Mouse (Mus musculus) 3134 (cell line): ENCODE results near the gene Tmem127.
"Not testable (repeated sequence)": the region's sequence is repeated elsewhere in the genome, so short reads cannot be mapped to it uniquely, and the experiment has no call there.

Source experiments
- DNase-seq: peaks from one replicate; pipeline ENCODE4 v3.0.0-alpha.2; 2011; ENCODE audit warnings: low spot score; ENCODE audit not compliant: insufficient read length; ENCODE audit errors: extremely low read depth

Tmem127 gene

DNA sequence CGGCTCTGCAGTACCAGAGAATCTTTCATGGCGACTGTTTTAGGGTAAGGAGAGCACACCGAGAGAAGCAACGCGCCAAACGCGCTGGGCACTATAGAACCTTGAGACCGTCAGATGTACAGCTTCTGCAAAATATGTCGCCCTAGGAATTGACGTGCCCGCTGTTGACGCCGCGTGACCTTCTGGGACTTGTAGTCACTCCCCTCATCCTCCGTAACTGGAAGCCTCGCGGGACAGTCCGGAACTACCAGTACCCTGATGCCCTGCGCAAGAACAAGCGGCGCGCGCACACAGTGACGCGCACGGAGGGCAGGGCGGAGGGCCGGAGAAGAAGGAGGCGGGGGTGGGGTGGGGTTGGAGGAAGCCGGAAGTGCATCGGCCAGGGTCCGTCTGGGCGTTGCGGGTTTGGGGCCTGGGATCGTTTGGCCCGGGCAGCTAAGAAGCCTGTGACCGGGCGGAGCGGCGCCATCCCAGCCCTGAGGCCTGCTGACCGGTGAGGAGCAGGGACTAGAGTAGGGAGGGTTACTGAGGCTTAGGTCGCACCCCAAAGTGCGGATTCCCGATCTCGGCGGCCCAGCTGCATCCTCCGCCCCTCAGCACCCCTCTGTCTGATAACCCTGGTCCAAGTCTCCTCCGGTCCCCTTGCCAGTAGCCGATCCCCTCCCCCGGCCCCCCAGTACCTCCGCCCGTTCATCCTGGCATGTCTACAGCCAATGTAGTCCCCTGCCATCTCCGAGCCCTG is at the start of gene Tmem127, which contains the start of gene Ciao1:
TSS of gene Tmem127 (plus strand) at position 317 of the 742 bp plus-strand sequence.
TSS of gene Ciao1 (minus strand) at position 225 of the 742 bp plus-strand sequence.
- DNase-seq: peak; percentile 99

DNA sequence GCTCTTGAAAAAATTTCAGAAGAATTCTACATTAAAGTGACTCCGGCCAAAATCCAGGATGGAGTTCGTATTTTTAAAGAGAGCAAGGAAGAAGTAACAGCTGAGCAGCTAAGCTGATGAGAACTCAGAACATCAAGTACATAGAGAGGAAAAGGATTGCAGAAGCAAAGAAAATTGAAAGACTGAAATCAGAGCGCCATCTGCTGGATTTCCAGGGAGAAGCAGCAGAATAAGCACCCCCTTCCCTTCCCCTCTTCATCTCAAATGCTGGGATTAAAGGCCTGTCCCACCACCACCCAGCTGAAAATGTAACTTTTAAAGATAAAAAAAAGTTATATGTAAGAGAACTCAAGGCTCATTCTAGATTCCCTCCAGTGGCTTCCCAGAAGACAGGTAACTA is 42.8 kb upstream of the Tmem127 start:
- peak; percentile 28 for DNase-seq

DNA sequence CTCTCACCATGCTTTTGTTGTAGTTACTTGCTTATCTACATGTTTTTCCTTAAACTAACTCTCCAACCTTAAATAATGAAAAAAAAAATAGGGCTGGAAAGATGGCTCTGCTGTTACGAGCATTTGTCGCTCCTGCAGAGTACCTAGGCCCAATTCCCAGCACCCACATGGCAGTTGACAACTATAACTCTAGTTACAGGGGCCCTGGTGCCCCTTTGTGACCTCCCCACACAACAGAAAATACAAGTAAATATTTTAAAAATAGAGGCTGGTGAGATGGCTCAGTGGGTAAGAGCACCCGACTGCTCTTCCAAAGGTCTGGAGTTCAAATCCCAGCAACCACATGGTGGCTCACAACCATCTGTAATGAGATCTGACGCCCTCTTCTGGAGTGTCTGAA is 41.8 kb upstream of the Tmem127 start:
- not testable (repeated sequence) for DNase-seq

DNA sequence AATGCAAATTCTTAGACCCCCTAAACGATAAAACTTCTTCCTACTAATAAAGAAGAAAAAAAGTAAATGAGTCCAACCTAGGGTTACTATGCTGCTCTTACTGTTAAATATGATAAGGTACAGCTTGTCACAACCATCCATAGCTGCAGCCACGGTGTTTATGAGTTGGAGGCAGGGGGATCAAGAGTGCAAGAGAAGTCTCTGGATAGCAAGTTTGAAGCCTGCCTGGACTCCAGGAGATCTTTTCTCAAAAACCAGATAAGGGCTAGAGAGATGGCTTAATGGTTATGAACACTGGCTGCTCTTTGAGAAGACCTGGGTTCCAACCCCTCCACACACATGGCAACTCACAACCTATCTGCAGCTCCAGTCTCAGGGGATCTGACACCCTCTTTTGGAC is 40.8 kb upstream of the Tmem127 start:
- no peak for DNase-seq

DNA sequence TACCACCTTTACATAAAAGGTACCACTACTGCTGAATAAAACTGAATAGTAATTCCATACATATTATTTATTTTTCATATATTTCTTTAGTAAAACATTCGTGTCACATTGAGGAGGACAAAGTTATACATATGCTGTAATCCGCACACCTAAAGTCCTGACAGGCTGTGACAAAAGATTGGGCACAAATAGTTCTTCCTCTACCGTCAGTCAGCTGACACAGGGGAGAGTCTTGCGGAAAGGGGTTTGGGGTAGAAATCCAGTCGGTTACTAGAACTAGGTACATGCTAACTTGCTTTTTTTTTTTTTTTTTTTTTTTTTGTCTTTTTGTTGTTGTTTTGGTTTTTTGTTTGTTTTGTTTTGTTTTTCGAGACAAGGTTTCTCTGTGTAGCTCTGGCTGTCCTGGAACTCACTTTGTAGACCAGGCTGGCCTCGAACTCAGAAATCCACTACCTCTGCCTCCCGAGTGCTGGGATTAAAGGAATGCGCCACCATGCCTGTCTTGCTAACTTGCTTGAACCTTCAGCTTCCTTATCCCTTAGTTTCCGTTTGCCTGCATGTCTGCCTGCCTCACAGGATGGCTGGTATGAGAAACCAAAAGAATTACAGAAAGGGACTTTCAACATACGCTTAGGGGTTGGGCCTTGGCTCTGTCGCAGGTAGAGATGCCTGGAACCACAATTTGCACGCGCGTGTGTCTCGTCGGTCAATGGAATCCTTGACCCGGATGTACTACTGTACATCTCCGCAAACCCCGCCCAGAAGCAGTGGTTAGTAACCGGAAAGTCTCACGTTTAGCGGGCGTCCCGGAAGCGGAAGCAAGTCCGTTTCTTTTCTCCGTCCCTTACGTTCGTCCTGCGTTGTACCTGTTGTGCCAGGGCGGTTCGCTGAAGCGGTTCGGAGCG is 39.9 kb upstream of the Tmem127 start, which contains the start of the genes 1810024B03Rik and Snrnp200:
TSS of gene 1810024B03Rik (minus strand) at position 734 of the 905 bp plus-strand sequence.
TSS of gene Snrnp200 (plus strand) at position 840 of the 905 bp plus-strand sequence.
- peak; percentile 87 for DNase-seq

DNA sequence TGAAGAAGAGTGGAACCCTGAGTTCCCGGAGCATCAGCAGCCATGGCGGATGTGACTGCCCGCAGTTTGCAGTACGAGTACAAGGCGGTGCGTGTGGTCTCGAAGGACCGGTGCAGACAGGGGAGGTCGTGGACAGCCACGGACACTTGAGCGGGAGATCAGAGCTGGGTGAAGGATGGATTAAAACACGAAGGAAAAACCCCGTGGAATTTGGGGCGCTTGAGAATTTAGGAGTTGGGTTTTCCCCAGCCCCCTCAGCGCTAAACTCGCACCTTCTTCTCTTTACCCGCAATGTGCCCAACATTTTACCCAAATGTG is 39.3 kb upstream of the Tmem127 start:
- no peak for DNase-seq

DNA sequence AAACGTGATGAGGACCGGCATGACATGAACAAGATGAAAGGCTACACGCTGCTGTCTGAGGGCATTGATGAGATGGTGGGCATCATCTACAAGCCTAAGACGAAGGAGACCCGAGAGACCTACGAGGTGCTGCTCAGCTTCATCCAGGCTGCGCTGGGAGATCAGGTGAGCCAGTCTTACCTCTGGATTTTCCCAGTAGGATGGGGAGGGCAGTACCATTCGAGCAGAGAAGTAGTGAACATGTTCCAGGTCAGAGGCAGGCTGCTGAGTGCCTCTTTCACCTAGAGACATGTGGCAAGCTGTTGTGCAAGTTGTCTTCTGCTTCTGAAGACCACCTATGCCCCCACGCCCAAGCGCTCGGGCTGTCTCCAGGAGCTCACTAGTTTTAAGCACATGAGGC is 37.0 kb upstream of the Tmem127 start:
- DNase-seq: no peak

DNA sequence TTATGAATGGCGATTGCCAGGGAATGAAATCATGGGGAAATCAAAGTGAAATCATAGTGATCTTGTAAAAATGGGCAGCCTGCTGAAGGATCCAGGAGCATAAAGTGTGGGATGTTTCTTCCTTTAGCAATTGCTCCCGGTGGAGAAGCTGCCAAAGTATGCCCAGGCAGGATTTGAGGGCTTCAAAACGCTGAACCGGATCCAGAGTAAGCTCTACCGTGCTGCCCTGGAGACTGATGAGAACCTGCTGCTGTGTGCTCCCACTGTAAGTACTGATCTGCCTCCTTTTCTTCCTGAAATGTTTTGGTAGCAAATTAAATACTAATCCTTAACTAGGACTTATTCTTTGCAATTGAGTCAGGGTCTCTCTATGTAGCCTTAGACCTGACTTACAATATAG is 30.0 kb upstream of the Tmem127 start:
- no peak for DNase-seq

DNA sequence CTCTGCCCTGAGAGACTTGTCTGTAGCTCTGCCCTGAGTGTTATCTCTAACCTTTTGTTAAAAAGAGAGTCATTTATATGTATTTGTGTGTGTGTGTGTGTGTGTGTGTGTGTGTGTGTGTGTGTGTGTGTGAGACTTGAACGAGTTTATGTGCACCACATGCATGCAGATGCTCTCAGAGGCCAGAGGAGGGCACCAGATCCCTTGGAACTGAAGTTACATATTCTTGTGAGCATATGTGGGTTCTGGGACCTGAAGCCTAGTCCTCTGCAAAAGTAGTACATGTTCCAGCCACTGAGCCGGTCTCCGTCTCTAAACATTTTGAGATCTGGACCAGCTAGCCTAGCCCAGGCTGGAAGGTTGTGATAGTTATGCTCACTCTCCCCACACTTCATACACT is 22.4 kb upstream of the Tmem127 start:
- no peak for DNase-seq

DNA sequence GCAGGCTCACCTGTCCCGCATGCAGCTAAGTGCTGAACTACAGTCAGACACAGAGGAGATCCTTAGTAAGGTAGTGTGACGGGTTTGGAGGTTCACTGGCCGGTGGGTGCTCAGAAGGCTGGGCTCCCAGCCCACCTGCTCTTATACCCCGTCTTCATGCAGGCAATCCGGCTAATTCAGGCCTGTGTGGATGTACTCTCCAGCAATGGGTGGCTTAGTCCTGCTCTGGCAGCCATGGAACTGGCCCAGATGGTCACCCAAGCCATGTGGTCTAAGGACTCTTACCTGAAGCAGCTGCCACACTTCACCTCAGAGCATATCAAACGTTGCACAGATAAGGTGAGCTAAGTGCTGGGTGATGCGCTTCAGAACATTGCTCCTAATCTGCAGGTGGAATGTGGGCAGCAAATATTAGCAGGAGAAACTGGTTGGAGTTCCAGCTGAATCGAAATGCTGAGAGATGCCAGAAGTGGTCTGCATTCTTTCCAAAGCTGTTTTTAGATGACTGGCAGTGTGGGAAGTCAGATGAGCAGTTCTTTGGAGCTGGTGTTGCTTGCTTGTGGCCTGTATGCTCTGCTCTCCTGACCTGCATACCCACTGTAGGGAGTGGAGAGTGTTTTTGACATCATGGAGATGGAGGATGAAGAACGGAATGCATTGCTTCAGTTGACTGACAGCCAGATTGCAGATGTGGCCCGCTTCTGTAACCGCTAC is 9.7 kb upstream of the Tmem127 start:
- no peak for DNase-seq

DNA sequence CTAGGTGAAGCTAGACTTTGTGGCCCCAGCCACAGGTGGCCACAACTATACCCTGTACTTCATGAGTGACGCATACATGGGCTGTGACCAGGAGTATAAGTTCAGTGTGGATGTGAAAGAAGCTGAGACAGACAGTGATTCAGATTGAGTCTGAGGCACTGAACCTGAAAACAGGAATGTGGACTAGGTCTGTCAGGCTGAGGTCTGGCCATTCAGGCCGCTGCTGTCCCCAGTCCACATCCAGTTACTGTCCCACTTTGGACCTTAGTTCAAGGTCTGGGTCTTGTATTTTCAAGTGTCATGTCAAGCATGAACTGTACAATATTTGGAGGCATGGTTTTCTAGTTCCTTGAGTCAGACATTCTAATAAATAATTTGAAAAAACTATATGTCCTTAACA is 7.6 kb upstream of the Tmem127 start:
- no peak for DNase-seq

DNA sequence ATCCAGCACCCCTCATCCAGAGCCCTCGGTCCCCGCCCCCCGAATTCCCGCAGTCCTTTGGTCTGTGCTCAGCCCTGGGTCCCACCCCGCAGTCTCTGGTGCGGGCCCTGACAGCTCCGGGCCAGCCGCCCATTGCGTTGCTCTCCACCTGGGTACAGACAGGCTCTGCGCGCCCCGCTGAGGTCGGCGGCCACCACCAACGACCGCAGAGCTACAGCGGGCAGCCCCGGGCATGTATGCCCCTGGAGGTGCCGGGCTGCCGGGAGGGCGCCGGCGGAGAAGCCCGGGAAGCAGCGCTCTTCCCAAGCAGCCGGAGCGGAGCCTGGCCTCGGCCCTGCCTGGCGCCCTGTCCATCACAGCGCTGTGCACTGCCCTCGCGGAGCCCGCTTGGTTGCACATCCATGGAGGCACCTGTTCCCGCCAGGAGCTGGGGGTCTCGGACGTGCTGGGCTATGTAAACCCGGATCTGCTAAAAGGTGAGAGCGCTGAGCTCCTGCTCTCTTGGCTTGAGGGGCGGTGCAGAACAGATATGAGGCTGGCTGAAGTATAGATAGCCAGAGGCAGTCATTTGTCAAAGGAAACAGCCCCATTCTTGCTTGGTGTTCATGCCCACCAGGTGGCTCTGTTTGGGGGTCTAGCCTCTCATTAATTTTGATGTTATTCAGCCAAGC is 761 bp downstream of the Tmem127 start:
- no peak for DNase-seq

DNA sequence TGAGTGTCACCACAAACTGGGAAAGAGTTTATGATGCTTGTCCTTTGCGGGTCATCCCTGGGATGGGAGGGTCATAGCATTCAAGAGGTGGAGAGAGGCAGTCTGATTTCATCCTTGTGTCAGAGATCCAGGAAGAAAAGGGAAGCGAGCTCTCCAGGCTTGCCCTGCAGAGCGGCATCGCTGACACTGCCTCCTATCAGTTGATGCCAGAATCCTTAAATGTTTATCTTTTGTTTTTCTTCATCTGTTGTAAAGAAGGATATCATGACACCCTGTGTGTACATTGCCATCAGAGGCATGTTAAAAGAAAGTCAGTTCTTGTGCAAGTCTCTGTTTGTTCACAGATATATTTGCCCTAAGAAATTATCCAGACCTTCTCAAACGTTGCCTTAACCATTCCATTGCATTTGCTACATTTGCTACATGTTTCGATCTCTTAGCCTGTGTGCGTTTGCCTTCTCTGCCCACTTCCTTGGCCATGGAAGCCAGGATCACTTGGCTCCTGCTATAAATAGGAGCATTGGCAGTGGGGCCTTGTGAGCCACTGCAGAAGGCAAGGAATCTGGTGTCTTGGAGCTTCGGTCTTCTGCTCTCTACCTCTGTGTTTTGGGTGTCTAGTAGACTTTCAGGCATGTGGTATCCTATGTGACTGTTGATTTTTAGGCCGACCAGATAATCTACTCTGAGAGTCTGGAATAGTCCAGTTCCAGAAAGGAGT is 2.7 kb downstream of the Tmem127 start:
- no peak for DNase-seq

DNA sequence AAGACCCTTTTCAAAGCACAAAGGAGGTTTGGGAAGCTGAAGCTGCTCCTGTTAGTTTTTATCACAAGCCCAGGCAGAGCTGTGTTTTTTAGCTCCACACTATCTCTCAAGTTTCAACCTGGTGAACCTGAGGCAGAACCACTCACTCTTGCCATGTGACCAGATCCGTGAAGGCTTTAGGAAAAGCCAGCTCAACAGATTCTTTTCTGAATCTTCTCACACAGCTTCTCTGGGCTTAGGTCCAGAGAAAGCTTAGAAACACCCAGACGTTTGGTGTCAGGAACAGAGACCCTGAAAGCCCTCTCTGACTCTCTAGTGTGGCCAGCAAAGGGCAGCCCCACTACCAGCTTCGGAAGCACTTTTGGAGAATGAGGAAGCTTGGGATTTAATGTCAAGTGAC is 3.7 kb downstream of the Tmem127 start:
- no peak for DNase-seq

DNA sequence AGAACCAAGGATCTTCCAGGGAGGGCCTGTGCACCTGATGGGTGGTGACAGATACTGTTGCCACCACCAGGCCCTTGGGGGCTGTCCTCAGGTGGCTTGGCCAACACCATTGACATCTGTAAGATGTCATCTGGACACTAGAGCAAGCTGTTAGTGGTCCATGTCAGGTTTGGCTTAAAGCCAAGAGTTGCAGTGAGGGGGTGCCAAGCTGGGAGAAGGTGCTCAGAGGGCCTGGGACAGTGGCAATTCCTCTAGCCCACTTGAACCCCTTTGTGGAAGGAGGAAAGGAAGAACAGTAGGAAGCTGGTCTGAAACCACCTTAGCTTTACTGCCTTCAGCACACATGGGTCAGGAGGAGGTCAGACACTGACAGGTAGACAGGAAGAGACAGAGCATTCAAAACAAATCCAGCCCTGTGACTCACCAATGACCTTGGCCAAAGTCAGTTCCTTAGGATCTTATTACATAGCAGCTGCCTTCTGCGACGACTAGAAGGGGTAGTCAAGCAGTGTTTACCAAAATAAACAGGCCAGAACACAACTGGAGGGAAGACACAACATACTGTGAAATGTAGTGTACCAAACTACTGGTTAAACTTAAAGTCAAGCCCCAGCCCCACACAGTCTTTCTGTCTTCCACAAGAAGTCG is 4.3 kb downstream of the Tmem127 start:
- DNase-seq: no peak

DNA sequence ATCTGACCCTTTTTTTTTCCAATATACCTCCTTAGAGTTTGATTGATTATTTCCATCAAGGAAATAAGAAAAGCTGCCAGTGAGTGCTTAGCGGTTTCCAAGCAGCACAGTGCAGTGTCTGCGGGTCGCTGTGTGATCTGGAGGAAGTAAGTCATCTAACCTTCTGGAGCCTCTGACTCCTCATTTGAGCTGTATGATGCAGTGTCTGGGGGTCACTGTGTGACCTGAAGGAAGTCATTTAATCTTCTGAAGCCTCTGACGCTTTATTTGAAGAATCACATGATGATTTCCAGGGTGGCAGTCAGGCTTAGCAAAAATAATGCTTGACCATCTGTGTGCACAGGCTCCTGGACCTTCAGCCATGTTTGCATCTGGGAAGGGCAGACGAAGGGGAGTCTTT is 5.1 kb downstream of the Tmem127 start:
- no peak for DNase-seq

DNA sequence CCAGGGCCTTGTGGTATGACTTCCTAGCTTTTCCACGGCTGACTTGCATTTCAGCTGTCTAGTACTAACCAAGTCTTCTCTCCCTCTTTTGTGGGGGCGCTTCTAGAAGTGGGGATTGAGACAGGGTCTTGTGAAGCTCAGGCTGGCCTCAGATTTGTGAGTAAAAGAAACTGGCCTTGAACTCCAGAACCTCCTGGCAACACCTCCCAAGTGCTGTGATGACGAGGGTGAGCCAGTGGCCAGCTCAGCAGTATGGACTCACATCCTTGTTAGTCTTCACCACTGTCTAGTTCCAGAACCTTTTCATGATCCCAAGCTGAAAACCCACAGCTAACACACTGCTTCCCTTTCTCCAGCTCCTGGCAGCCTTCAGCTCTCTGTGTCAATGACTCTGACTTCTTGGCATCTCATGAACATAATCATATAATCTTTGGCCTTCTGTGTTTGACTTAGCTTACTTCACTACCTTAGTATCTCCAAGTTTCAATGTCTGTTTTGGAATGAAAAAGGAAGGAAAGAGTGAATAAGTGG is 7.0 kb downstream of the Tmem127 start:
- DNase-seq: no peak

DNA sequence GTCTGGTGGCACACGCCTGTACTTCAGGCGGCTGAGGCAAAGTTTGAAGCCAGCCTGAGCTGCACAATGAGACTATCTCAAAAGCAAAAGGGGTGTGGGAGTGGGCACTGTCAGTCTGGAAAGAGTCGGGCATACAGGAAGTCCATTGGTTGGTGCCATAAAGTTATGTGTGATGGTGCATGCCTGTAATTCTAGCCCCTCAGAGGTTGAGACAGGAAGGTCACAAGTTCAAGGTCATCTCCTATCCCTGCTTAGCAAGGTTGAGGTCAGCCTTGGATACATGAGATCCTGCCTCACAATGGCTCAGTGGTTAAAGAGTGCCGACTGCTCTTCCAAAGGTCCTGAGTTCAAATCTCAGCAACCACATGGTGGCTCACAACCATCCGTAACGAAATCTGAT is 7.6 kb downstream of the Tmem127 start:
- no peak for DNase-seq

DNA sequence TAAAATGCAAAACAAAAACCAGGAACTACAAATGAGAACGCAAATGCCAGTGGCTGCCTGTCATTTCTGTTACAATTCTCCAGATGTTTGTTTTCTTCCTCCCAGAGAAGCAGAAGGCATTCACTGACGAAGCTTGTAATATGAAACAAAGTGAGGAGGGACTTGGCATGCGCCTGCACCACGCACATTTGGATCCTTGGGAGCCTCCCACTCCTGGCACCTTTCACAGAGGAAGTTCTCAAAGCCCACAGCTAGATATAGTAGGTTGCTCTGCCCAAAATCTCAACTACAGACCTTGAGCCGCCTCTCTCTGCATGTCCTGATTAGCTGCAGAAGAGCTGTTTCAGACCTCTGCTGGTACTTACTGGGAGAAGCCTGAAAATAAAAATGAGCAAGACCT is 11.6 kb downstream of the Tmem127 start:
- no peak for DNase-seq
